Mouse (Mus musculus): Measurements from ENCODE around the gene Noct. TPM values are rescaled to one million over a fixed set of nuclear protein-coding genes. Genes with fewer than 3 reads are reported as not detected.
"Not testable (repeated sequence)": the region's sequence is repeated elsewhere in the genome, so short reads cannot be mapped to it uniquely, and the experiment has no call there.

Gene Noct
- 28.8 and 29.3 TPM in 2 replicates for polyA plus RNA-seq (2015; fragmentation: Nextera tagmentation; extraction: Ambion mirVana)

DNA sequence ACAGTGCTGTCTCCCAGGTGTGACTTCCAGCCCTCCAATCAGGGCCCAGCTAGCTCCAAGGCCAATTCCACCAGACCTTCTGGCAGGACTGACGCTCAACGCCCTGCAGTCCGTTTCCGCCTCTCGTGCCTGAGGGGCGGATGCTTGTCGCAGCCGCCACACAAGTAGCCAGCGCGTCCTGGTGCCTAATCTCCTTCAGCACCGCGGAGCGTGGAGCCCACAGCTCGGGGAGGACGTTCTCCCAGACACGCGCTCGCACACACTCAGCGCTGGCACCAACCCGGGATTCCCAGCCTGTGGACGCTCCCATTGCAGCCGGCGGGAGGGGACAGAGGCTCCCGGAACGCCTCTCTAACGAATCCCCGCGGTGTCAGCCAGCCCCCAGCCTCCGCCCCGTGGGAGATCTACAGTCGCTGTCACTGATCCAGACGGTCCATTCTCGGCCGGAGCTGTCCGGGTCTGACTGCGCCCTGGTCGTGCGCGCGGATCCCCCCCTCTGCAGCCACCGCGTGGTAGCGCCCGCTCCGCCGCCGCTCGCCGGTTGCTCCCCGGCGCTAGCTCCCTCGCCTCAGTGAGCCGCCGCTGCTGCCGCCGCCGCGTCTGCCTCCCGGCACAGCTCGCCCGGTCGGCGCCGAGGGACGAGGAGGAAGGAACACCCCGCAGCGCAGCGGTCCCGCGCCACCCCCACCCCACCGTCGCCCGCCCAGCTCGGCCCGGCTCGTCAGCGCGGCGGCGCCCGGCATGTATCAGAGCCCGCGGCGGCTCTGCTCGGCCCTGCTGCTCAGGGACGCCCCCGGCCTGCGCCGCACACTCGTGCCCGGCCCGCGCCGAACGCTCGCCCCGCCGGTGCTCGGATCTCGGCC is at the start of gene Noct:
TSS of gene Noct (plus strand) at position 85 of the 863 bp plus-strand sequence.
- Histone ChIP-seq H3K27me3 (replicated peaks; ENCODE audit: control insufficient read depth, insufficient read depth, low read length) (no peaks in the 10 kb centered on the region), H3K27ac (ENCODE audit: low read depth, low read length) (peak within 1 kb of the TSS; percentile 99), H3K4me3 (ENCODE audit: low read length) (peak within 1 kb of the TSS; percentile 95), H3K4me2 (ENCODE audit: low read length) (peak within 1 kb of the TSS; percentile 80), H3K4me1 (ENCODE audit: control insufficient read depth, insufficient read depth, low read depth, low read length) (peaks cover 27% of the 10 kb centered on the region), H3K9me3 (ENCODE audit: control insufficient read depth, low read length) (no peaks in the 10 kb centered on the region), H3K9ac (ENCODE audit: low read depth, low read length) (peak within 1 kb of the TSS; percentile 97), H3K36me3 (ENCODE audit: control insufficient read depth, insufficient read depth, low read length) (no peaks in the 10 kb centered on the region)
- WGBS: under 1% methylated on average over 75 of the region's 100 CpGs
- ATAC-seq: peak; percentile 93

DNA sequence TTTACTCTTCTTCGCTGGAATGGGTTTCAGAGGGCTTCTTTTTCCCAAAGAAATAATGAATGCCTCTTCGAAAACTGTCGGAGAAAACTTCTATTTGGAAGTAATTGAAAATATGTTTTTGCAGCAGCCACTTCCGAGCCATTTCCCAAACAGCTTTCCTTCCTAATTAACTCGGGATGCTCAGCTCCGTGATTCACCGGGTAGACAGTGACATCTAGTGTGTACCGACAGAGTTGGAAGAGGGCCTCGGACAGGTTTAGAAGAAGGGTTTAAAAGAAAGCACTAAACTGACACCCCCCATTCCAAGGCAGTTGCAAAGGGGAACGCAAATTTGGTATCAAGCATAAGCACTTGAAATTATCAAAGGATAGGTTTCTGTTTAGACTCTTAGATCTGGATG is 46.1 kb upstream of the Noct start:
- no peak for ATAC-seq

DNA sequence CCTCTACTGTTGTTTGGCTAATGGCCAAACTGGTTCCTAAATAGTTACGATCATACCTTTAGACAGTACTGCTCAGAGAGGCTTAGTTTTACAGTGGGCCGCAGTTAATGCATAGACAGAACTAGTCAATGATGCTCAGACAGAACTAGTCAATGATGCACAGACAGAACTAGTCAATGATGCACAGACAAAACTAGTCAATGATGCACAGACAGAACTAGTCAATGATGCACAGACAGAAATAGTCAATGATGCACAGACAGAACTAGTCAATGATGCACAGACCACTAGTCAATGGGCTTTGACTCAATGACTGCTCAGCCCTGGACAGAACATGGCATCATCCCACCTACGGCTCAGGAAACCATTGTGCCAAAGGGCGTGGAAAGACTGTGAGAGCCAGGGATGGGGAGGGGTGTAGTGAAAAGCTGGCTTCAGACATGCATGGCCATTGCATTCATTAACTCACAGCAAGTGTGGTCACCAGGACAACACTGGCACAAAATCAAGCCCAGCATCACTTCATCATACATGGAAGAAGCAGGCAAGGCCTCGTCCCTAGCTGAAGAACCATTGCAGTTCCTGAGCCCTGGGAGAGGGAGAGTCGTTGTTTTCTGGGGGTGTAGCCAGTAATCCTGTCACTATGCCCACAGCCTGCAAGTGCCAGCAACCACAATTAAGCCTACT is 44.6 kb upstream of the Noct start:
- H3K4me3 ChIP-seq (ENCODE audit: low read length): no peak overlapping the region
- H3K9ac ChIP-seq (ENCODE audit: low read depth, low read length): no peak overlapping the region
- H3K9me3 ChIP-seq (ENCODE audit: control insufficient read depth, low read length): no peaks in the 10 kb centered on the region
- no peak overlapping the region for H3K4me2 ChIP-seq (ENCODE audit: low read length)
- H3K4me1 ChIP-seq (ENCODE audit: control insufficient read depth, insufficient read depth, low read depth, low read length): no peaks in the 10 kb centered on the region; the same call in 1 of the 2 replicates
- WGBS: 55% methylated on average over 6 of the region's 6 CpGs
- H3K27ac ChIP-seq (ENCODE audit: low read depth, low read length): no peak overlapping the region
- no peaks in the 10 kb centered on the region for H3K36me3 ChIP-seq (ENCODE audit: control insufficient read depth, insufficient read depth, low read length)
- peak; percentile 72 for ATAC-seq
- no peaks in the 10 kb centered on the region for H3K27me3 ChIP-seq (replicated peaks; ENCODE audit: control insufficient read depth, insufficient read depth, low read length)

More for the DNA sequence above, 46.1 kb upstream of the Noct start:
- no peaks in the 10 kb centered on the region for H3K27me3 ChIP-seq (replicated peaks; ENCODE audit: control insufficient read depth, insufficient read depth, low read length)
- no peak overlapping the region for H3K4me3 ChIP-seq (ENCODE audit: low read length)
- 42% methylated on average over 10 of the region's 10 CpGs for WGBS
- H3K36me3 ChIP-seq (ENCODE audit: control insufficient read depth, insufficient read depth, low read length): no peaks in the 10 kb centered on the region
- H3K4me1 ChIP-seq (ENCODE audit: control insufficient read depth, insufficient read depth, low read depth, low read length): no peaks in the 10 kb centered on the region; the same call in 1 of the 2 replicates
- no peak overlapping the region for H3K9ac ChIP-seq (ENCODE audit: low read depth, low read length)
- H3K9me3 ChIP-seq (ENCODE audit: control insufficient read depth, low read length): no peaks in the 10 kb centered on the region
- no peak overlapping the region for H3K4me2 ChIP-seq (ENCODE audit: low read length)
- H3K27ac ChIP-seq (ENCODE audit: low read depth, low read length): no peak overlapping the region

DNA sequence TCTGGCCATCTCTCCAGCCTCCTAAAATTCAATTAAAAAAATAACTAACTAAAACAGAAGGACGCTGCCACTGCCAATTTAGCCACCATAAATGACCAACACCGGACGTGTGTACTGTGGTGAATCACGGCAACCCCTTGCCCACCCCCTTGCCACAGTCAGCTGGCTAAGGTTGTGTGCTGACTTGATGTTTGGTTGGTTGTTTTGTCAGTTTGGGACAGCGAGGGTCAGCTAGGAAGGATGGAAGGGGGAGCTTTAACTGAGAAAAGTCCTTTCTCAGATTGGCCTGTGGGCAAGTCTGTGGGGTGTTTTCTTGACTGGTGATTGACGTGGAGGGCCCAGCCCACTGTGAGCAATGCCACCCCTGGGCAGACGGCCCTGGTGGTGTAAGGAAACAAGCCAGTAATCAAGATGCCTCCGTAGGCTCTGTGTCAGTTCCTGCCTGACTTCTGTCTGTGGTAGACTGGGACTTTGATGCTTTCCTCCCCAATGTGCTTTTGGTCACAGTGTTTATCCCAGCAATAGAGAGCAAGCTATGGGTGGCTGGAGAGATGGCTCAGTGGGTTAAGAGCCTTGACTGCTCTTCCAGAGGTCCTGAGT is 43.8 kb upstream of the Noct start:
- Histone ChIP-seq H3K9ac (ENCODE audit: low read depth, low read length) (no peak overlapping the region), H3K36me3 (ENCODE audit: control insufficient read depth, insufficient read depth, low read length) (no peaks in the 10 kb centered on the region), H3K9me3 (ENCODE audit: control insufficient read depth, low read length) (no peaks in the 10 kb centered on the region), H3K27me3 (replicated peaks; ENCODE audit: control insufficient read depth, insufficient read depth, low read length) (no peaks in the 10 kb centered on the region), H3K27ac (ENCODE audit: low read depth, low read length) (no peak overlapping the region), H3K4me2 (ENCODE audit: low read length) (no peak overlapping the region), H3K4me1 (ENCODE audit: control insufficient read depth, insufficient read depth, low read depth, low read length) (no peaks in the 10 kb centered on the region; the same call in 1 of the 2 replicates), H3K4me3 (ENCODE audit: low read length) (no peak overlapping the region)
- WGBS: 72% methylated on average over 8 of the region's 8 CpGs
- ATAC-seq: no peak

DNA sequence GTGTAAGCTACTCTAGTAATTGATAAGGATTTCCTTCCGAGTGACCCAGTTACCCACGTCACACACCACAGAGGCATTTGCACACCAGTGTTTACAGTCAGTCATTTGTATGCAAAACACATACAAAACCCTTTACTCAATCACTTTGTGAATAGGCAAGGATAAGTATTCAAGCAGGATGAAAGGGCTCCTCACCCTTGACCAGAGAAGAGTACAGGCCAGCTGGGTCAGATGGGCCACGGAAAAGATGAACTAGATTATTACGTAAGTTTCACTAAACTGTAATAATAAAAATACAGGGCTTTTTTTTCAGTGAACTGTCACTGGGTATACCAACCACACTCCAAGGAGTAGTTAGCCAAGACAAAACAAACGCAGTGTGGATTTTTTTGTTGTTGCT is 41.8 kb upstream of the Noct start:
- Histone ChIP-seq H3K27ac (ENCODE audit: low read depth, low read length) (no peak overlapping the region), H3K4me3 (ENCODE audit: low read length) (no peak overlapping the region), H3K4me2 (ENCODE audit: low read length) (no peak overlapping the region), H3K4me1 (ENCODE audit: control insufficient read depth, insufficient read depth, low read depth, low read length) (no peaks in the 10 kb centered on the region; the same call in 1 of the 2 replicates), H3K9me3 (ENCODE audit: control insufficient read depth, low read length) (no peaks in the 10 kb centered on the region), H3K27me3 (replicated peaks; ENCODE audit: control insufficient read depth, insufficient read depth, low read length) (no peaks in the 10 kb centered on the region), H3K9ac (ENCODE audit: low read depth, low read length) (no peak overlapping the region), H3K36me3 (ENCODE audit: control insufficient read depth, insufficient read depth, low read length) (no peaks in the 10 kb centered on the region)
- no peak for ATAC-seq
- 56% methylated on average over 5 of the region's 5 CpGs for WGBS

DNA sequence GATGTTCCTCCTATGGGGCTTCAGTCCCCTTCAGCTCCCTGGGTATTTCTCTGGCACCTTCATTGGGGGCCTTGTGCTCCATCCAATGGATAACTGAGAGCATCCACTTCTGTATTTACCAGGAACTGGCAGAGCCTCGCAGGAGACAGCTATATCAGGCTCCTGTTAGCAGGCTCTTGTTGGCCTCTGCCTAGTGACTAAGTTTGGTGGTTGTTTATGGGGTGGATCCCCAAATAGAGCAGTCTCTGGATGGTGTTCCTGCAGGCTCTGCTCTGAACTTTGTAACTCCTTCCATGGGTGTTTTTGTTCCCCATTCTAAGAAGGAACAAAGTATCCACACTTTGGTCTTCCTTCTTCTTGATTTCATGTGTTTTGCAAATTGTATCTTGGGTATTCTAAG is 40.7 kb upstream of the Noct start:
- H3K4me2 ChIP-seq (ENCODE audit: low read length); H3K4me3 ChIP-seq (ENCODE audit: low read length); H3K4me1 ChIP-seq (ENCODE audit: control insufficient read depth, insufficient read depth, low read depth, low read length); H3K9me3 ChIP-seq (ENCODE audit: control insufficient read depth, low read length); H3K27ac ChIP-seq (ENCODE audit: low read depth, low read length); ATAC-seq; H3K27me3 ChIP-seq (replicated peaks; ENCODE audit: control insufficient read depth, insufficient read depth, low read length); H3K9ac ChIP-seq (ENCODE audit: low read depth, low read length); H3K36me3 ChIP-seq (ENCODE audit: control insufficient read depth, insufficient read depth, low read length): not testable (repeated sequence)
- 87% methylated on average over 1 of the region's 1 CpGs for WGBS

DNA sequence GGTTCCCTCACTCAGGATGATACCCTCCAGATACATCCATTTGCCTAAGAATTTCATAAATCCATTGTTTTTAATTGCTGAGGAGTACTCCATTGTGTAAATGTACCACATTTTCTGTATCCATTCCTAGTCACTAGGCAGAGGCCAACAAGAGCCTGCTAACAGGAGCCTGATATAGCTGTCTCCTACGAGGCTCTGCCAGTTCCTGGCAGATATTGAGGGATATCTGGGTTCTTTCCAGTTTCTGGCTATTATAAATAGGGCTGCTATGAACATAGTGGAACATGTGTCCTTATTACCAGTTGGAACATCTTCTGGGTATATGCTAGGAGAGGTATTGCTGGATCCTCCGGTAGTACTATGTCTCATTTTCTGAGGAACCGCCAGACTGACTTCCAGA is 40.3 kb upstream of the Noct start:
- not testable (repeated sequence) for H3K9me3 ChIP-seq (ENCODE audit: control insufficient read depth, low read length); H3K4me3 ChIP-seq (ENCODE audit: low read length); ATAC-seq; H3K27ac ChIP-seq (ENCODE audit: low read depth, low read length); H3K27me3 ChIP-seq (replicated peaks; ENCODE audit: control insufficient read depth, insufficient read depth, low read length); H3K36me3 ChIP-seq (ENCODE audit: control insufficient read depth, insufficient read depth, low read length); H3K4me2 ChIP-seq (ENCODE audit: low read length); H3K9ac ChIP-seq (ENCODE audit: low read depth, low read length); H3K4me1 ChIP-seq (ENCODE audit: control insufficient read depth, insufficient read depth, low read depth, low read length)
- 74% methylated on average over 3 of the region's 3 CpGs for WGBS

DNA sequence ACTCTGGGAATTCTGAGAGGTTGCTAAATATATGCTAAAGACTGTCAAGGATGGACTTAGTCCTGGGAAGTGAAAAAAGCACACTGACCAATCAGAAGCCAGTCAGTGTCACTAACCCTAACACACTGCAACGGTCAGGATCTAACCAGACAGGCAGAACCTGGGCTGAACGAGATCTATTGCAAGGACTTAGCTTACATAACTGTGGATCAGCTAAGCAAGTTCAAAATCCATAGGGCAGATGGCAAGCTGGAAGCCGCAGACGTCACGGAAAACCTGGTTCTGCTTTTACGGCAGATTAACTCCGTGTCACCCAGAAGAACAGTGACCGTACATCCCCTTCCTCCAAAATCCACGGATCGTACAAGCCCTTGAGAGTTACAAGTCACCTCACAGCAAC is 39.5 kb upstream of the Noct start:
- ATAC-seq: no peak
- 75% methylated on average over 10 of the region's 10 CpGs for WGBS

DNA sequence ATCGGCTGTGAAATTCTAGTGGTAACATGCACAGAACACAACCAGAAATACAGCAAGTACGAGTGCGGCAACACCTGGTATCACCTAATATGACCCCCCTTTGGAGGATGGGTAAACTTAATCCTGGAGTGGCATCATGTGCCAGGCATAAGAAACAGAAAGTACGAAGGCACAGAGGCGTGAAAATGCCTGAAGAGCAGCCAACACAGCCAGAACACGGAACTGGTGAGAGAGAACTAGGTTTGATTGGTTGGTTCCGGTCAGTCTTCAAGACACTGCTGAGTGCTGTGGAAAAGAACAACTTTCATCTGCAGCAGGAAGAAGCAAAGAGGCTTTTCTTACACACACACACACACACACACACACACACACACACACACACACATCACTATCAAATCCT is 38.8 kb upstream of the Noct start:
- Histone ChIP-seq H3K9ac (ENCODE audit: low read depth, low read length) (no peak overlapping the region), H3K4me3 (ENCODE audit: low read length) (no peak overlapping the region), H3K36me3 (ENCODE audit: control insufficient read depth, insufficient read depth, low read length) (no peaks in the 10 kb centered on the region), H3K4me2 (ENCODE audit: low read length) (no peak overlapping the region), H3K27me3 (replicated peaks; ENCODE audit: control insufficient read depth, insufficient read depth, low read length) (no peaks in the 10 kb centered on the region), H3K9me3 (ENCODE audit: control insufficient read depth, low read length) (no peaks in the 10 kb centered on the region), H3K4me1 (ENCODE audit: control insufficient read depth, insufficient read depth, low read depth, low read length) (no peaks in the 10 kb centered on the region), H3K27ac (ENCODE audit: low read depth, low read length) (no peak overlapping the region)
- 69% methylated on average over 7 of the region's 7 CpGs for WGBS
- ATAC-seq: no peak

More for the DNA sequence above, 39.5 kb upstream of the Noct start:
- Histone ChIP-seq H3K4me2 (ENCODE audit: low read length) (no peak overlapping the region), H3K9me3 (ENCODE audit: control insufficient read depth, low read length) (no peaks in the 10 kb centered on the region), H3K27me3 (replicated peaks; ENCODE audit: control insufficient read depth, insufficient read depth, low read length) (no peaks in the 10 kb centered on the region), H3K36me3 (ENCODE audit: control insufficient read depth, insufficient read depth, low read length) (no peaks in the 10 kb centered on the region), H3K4me3 (ENCODE audit: low read length) (no peak overlapping the region), H3K4me1 (ENCODE audit: control insufficient read depth, insufficient read depth, low read depth, low read length) (no peaks in the 10 kb centered on the region; the same call in 1 of the 2 replicates), H3K27ac (ENCODE audit: low read depth, low read length) (no peak overlapping the region), H3K9ac (ENCODE audit: low read depth, low read length) (no peak overlapping the region)

Measured in hindbrain, embryonic 16.5 days (tissue).